Mouse (Mus musculus) retina, postnatal 7 days (tissue): Measurements from ENCODE around the gene Palld.

Source experiments
- DNase-seq: peaks from one replicate; pipeline ENCODE4 v3.0.0-alpha.2; 2012; ENCODE audit warnings: low read depth, low spot score

The Palld gene

GRCm38 (mm10) chr8:61775936-61776335 is 126.6 kb downstream of the Palld start:
- no peak for DNase-seq

DNA sequence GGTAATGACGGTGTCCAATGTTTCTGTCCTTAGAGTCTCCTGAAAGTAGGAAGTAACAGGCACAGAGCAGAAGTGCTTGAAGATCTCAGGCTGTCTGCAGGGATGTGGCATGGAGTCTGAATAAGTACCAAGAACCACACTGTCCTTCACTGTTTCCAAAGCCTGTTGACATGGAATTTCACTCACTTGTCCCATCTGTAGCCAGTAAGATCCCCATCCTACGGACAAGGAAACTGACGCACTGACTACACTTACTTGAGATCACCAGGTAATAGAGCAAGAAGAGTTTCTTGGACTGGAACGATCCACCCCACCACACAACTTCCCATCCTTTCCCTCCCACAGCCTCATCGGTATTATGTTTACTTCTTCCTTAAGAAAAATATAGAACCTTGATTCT is 128.3 kb downstream of the Palld start:
- no peak for DNase-seq

- no peak for DNase-seq
Observed at GRCm38 (mm10) chr8:61773595-61774088, 128.8 kb downstream of the Palld start.

GRCm38 (mm10) chr8:61771328-61771727 is 131.2 kb downstream of the Palld start:
- no peak for DNase-seq

GRCm38 (mm10) chr8:61769340-61769879 is 133.1 kb downstream of the Palld start:
- DNase-seq = no peak

- DNase-seq = no peak
Observed at GRCm38 (mm10) chr8:61760190-61760578, 142.3 kb downstream of the Palld start.

- no peak for DNase-seq
Observed at GRCm38 (mm10) chr8:61759327-61760189, 142.9 kb downstream of the Palld start.

- no peak for DNase-seq
Observed at GRCm38 (mm10) chr8:61758686-61759326, 143.7 kb downstream of the Palld start.

DNA sequence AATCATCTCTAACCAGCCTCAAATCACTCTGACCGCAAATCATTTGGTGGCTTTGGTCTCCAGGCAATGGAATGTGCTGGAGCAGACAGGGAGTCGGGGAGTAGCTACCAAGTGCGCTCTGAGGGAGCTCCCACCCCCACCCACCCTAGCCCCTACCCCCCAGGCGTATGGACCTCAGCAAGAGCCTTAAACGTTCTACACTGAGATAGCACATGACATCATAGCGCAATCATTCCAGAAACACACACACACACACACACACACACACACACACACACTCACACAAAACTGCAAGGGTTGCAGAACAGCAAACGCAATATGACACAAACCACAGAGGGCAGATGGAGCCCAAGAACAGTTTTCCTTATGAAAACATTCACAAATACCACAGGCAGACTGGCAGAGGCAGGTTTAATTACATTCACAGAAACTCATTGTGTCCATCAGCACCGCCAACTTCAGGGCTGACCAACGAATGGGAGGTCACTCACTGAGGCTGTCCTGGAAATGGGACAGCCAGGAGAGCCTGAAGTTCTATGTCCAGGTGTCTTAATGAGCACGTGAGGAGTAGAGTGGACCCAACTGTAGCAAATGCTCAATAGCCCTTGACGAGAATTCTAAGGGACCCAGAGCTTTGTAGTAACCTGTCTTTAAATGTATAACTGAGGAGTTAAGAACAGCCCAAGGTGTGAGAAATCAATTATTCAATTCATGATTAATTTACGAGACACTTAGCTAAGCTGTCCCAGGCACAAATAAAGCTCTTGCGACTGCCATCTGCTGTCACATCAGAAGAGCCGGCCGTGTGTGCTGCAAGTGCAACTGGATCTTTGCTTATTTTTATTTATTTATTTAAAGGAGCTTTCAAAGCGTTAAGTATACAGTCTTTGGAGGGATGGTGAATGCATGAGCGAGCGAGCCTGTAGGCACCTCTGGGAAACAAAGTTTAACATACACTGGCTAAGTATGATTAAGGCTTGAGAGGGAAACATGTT is 145.2 kb downstream of the Palld start:
- no peak for DNase-seq

DNA sequence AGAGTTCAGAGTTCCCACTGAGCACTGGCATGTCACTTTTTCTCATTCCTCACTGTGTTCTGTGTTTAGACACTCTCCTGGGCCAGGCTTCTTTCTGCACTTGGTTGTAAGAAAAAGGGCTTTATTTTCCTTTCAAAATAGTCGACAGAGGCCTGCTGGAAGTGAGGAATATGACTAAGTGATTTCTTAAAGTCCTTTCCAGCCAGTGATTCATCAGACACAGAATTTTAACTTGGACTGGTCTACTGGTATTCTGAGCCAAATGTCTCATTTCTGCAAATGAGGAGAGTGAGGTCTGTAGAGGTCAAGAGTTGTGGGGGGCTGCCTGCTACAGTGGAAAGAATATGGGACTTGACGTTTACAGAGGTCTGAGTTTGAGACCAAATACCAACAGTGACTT is 147.3 kb downstream of the Palld start:
- DNase-seq = no peak

DNA sequence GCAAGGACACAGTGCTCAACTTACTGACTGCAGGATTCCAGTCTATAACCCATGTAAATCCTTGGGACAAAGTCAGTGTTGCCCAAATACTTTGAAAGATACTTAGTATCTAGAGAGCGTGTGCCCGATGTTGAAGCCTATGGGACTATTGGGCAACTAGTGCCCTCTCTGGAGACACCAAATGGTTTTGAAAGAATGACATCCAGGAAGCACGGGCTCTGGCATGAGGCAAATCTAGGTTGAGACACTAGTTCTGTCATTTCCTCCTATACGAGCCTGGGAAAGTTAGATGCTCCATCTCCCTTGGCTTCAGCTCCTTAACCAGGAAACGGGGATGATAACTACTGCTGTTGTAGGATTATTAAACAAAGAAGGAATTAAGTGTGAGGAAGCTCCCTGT is 155.4 kb downstream of the Palld start:
- DNase-seq = no peak

DNA sequence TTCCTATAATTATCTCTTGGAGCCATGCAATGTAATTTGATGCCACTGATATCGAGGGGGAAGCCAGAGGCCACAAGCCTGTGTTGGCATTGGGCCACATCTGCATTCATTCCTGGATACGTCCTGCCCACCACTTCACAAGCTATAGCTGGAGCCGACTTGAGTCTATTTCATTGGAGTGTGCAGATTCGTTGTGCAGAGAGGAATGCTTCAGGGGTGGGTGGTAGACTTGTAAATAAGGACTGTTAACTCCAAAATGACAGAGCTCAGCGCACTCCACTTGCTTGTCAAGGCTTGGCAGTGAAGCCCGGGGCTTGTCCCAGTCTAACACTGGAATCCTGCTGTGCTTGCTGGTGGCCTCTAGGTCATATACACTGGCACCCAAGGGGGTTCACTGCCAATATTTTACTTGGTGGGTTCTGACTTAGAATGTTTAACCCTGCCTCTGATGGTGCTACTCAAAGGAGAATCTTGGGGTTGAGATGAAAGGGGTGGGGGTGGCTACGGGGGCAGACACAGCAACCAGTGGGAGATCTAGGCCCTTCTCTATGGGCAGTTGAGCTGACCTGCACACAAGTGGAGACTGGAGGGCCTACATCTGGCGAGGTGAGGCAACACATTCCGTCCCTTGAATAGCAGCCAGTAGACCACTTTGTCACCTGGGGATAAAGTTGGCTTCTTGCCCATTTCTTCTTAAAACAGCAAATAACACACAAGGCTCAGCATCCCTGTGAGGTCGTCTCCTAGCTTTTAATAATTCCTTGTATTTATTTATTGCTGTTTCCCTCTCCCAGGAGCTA is 157.1 kb downstream of the Palld start:
- DNase-seq = no peak

DNA sequence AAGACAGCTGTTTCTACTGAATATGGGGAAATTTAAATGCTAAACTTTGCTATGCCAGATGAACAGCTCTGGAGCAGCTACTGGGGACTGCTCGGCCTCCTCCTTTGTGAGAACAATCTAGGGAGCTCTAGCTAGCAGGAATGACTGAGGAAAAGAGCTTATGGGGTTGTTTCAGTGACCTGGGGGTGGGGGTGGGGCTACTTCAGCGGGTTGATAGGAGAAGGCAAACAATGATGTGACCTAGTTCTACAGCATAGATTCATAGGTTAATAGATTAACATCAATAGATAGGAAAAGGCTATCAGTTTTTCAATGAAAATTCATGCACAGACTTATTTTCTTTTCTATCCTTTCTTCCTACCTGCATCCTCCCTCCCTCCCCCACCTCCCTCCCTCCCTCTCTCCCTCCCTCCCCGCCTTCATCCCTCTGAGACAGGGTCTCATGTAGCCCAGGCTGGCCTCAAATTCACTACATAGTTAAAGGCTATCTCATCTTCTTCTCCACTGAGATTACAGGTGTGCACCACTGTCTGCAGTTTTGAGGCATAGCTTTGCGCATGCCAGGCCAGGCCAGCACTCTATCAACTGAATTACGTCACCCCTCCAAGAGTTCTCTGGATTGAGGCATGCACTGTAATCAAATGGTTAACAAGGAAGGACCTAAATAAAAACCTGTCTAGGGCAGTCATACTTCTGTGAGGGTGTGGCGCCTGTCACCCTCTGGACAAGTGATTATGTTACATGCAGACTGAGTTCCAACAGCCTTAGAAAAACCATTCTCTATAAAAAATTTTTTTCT is 158.5 kb downstream of the Palld start:
- DNase-seq = no peak

DNA sequence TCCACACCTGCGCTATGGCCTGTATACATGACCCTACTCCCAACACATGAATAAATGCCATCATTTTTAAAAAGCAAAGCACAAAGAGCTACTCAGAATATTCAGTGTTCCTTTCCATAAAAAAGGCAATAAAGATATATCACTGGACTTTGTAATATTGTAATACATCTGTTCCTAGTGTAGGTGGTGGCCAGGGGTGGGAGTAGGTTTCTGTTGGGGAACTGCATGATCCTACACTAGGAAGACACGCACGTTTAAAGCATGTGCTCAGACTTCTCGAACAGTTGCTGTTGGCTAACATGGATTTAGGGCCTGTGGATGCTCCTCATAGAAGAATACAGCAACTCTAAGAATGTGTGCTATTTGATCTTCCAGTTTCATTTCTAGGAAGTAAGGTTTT is 165.0 kb downstream of the Palld start:
- DNase-seq = no peak

DNA sequence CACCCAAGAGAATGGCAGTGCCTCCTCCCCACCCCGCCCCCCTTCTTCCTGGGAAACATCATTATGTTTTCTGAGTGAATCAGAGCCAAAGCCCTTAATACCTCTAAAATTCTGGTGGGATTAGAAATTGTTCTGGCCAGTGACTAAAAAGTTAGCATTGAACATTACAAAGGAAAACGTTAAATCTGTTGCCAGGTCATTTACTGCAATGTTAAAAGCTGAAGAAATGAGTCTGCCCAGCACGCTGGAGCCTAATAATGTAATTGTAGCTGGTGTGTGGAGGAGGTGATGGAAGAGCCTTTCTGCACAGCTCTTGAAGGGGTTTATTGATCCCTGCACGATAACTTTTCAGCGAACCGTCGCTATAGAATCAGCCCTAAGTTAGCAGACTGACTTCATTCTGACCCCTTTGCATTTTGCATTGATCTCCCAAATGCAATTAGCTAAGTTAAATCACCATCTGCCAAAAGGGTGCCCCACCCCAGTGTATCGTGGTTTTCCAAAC is 165.7 kb downstream of the Palld start:
- DNase-seq = no peak

GRCm38 (mm10) chr8:61736117-61736516 is 166.4 kb downstream of the Palld start:
- DNase-seq = no peak

DNA sequence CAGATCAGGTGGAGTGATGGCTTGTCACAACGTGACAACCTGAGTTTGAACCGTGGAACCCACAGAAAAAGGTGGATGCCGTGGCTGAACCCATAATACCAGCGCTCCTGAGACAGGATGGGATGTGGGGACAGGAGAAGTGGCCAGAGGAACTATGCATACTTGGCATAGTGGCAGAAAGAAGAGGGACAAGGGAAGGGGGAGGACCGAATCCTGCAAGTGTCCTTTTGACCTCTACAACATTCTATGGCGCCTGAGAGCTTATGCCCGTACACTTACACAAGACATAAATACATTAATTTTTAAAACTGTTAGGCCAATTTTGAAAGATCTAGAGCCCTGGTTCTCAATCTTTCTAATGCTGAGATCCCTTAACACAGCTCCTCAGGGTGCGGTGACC is 168.3 kb downstream of the Palld start:
- no peak for DNase-seq

DNA sequence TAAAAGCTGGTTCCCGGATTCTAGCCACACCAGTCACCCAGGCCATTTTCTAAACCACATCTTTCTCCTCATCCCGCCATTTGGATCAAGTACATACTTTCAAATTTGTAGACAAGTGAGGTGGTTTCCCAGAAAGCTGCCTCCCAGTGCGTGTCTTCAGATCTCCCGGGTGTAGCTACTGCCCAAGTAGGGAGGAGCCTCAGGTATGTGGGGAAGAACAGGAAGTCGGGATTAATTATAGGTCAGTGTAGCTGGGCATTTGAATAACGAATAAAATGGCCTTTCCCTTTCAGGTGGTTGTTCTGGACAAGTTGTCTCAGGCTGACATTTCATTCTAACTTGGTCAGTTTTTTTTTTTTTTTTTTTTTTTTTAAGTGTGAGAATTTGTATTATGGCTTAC is 170.3 kb downstream of the Palld start:
- DNase-seq = no peak

DNA sequence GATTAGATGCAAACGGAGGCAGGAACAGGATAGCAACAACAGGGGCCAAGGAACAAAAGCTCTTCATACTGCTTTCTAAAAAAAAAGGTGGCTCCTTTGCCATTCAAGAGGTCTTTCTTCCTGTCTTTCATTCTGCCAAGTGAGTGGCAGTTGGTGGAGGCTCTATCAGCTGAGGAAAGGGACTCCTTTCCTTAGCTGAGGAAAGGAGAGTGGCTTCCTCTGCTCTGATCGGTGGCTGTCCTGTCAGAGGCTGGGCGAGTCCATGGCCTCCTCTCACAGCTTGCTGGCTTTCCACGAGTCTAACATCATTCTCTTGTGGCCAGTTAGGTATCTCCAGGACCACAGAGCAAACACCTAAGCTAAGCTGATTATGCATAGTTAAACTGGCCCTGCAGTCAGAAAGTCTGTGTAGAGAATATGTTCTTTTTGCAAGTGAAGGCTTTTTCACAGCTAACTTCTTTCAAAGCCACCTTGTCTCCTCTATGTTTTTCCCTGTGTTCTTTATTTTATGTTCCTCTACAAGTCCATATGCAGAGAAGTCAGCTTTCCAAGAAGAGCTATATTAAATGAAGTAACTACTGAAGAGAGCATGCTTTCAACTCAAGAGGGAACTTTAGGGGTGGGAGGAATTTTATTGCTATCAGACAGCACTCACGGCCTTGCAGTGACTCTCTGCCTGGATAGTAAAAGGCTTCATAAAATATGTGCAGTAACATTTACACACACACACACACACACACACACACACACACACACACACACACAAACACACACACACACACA is 171.0 kb downstream of the Palld start:
- no peak for DNase-seq
